Mouse (Mus musculus) myocyte (in vitro differentiated cells): ENCODE measurements around the gene Adgrv1.
"Not testable (repeated sequence)": the region's sequence is repeated elsewhere in the genome, so short reads cannot be mapped to it uniquely, and the experiment has no call there.

ENCODE experiments used
- CEBPB ChIP-seq: IDR thresholded peaks from 2 replicates; pipeline ENCODE4 v1.6.1; 2011; ENCODE audit warnings: mild to moderate bottlenecking, moderate library complexity; ENCODE audit not compliant: poor library complexity, insufficient read depth, severe bottlenecking
- E2F4 ChIP-seq: IDR thresholded peaks from one replicate; pipeline ENCODE4 v1.6.1; 2011; ENCODE audit warnings: mild to moderate bottlenecking, control low read depth, moderate library complexity; ENCODE audit not compliant: insufficient read depth
- MAX ChIP-seq: IDR thresholded peaks from one replicate; pipeline ENCODE4 v1.6.1; 2011; ENCODE audit warnings: low read depth, mild to moderate bottlenecking, control low read depth
- MYOD1 ChIP-seq, 3 experiments: IDR thresholded peaks; one replicate each; pipeline ENCODE4 v1.6.1; 2011; ENCODE audit warnings: control low read depth in 2 of 3, low read depth in 2 of 3, mild to moderate bottlenecking in 2 of 3, moderate library complexity in 1 of 3; ENCODE audit not compliant: insufficient read length in 2 of 3, control insufficient read depth in 1 of 3
- MYOG ChIP-seq, 3 experiments: IDR thresholded peaks; one replicate each; pipeline ENCODE4 v1.6.1; 2011; ENCODE audit warnings: control low read depth in 2 of 3, low read depth in 2 of 3, mild to moderate bottlenecking in 2 of 3; ENCODE audit not compliant: insufficient read length in 2 of 3, control insufficient read depth in 1 of 3, insufficient read depth in 1 of 3
- POLR2A ChIP-seq: IDR thresholded peaks from one replicate; pipeline ENCODE4 v1.6.1; 2011; ENCODE audit warnings: low read depth, mild to moderate bottlenecking, control low read depth, moderate library complexity; ENCODE audit not compliant: insufficient read length
- REST ChIP-seq: IDR thresholded peaks from one replicate; pipeline ENCODE4 v1.6.1; 2011; ENCODE audit warnings: mild to moderate bottlenecking, control low read depth, moderate library complexity; ENCODE audit not compliant: insufficient read depth, insufficient read length
- TCF3 ChIP-seq: IDR thresholded peaks from one replicate; pipeline ENCODE4 v1.6.1; 2011; ENCODE audit warnings: low read depth, control low read depth; ENCODE audit not compliant: insufficient read length
- USF1 ChIP-seq: IDR thresholded peaks from one replicate; pipeline ENCODE4 v1.6.1; 2011; ENCODE audit warnings: low read depth, mild to moderate bottlenecking, control low read depth, moderate library complexity

GRCm38 (mm10) chr13:81650382-81650781 is 17.4 kb upstream of the Adgrv1 start:
- TF ChIP-seq POLR2A; E2F4; MYOG (IDR thresholded peaks at IDR 0.05; ENCODE audit: control insufficient read depth in 1 of 3, insufficient read depth in 1 of 3, insufficient read length in 2 of 3, low read depth in 2 of 3); MYOD1 (IDR thresholded peaks at IDR 0.05; ENCODE audit: control insufficient read depth in 1 of 3, insufficient read length in 2 of 3, low read depth in 2 of 3); MAX; TCF3; CEBPB; USF1; REST: not testable (repeated sequence)
